Mouse (Mus musculus): ENCODE results near the gene Iqcd. TPM values are rescaled to one million over a fixed set of nuclear protein-coding genes. Genes with fewer than 3 reads are reported as not detected.

The Iqcd gene
- polyA plus RNA-seq, 1 experiment from 2014 or later = 1.7 TPM

GRCm38 (mm10) chr5:120567761-120568211 lies 21.0 kb upstream of the Iqcd start:
- H3K4me2 ChIP-seq (ENCODE audit: low read depth, low read length) = peak overlapping the region; percentile 22
- no peak for ATAC-seq (ENCODE audit: low read depth)

GRCm38 (mm10) chr5:120568336-120568768 lies 20.5 kb upstream of the Iqcd start:
- no peak overlapping the region for H3K4me3 ChIP-seq (ENCODE audit: low read depth, low read length)
- H3K36me3 ChIP-seq (ENCODE audit: control insufficient read depth, insufficient read depth, low read length) = no peaks in the 10 kb centered on the region
- H3K9ac ChIP-seq (ENCODE audit: low read depth, low read length) = peak overlapping the region; percentile 21; the same call in 1 of the 2 replicates
- H3K4me1 ChIP-seq (ENCODE audit: control insufficient read depth, insufficient read depth, low read length) = peaks cover 72% of the 10 kb centered on the region
- WGBS = 47% methylated on average over 9 of the region's 9 CpGs
- H3K9me3 ChIP-seq (ENCODE audit: control insufficient read depth, low read length) = no peaks in the 10 kb centered on the region
- peak overlapping the region; percentile 92 for H3K27ac ChIP-seq (replicated peaks; ENCODE audit: low read depth, low read length)
- peak overlapping the region; percentile 25; the same call in 1 of the 2 replicates for H3K4me2 ChIP-seq (ENCODE audit: low read depth, low read length)
- ATAC-seq (ENCODE audit: low read depth) (no peak), DNase-seq (ENCODE audit: low spot score) (peak; percentile 60)
- no peaks in the 10 kb centered on the region for H3K27me3 ChIP-seq (replicated peaks; ENCODE audit: control insufficient read depth, insufficient read depth, low read length)

More at GRCm38 (mm10) chr5:120567761-120568211, 21.0 kb upstream of the Iqcd start:
- WGBS = 32% methylated on average over 14 of the region's 14 CpGs
- no peak overlapping the region for H3K4me3 ChIP-seq (ENCODE audit: low read depth, low read length)
- peak overlapping the region; percentile 21; the same call in 1 of the 2 replicates for H3K9ac ChIP-seq (ENCODE audit: low read depth, low read length)
- H3K4me1 ChIP-seq (ENCODE audit: control insufficient read depth, insufficient read depth, low read length) = peaks cover 77% of the 10 kb centered on the region
- H3K36me3 ChIP-seq (ENCODE audit: control insufficient read depth, insufficient read depth, low read length) = no peaks in the 10 kb centered on the region
- peak overlapping the region; percentile 92 for H3K27ac ChIP-seq (replicated peaks; ENCODE audit: low read depth, low read length)
- H3K9me3 ChIP-seq (ENCODE audit: control insufficient read depth, low read length) = no peaks in the 10 kb centered on the region
- DNase-seq (ENCODE audit: low spot score) = peak; percentile 65
- no peaks in the 10 kb centered on the region for H3K27me3 ChIP-seq (replicated peaks; ENCODE audit: control insufficient read depth, insufficient read depth, low read length)

- Histone ChIP-seq H3K4me3 (ENCODE audit: low read depth, low read length) (no peak overlapping the region), H3K9me3 (ENCODE audit: control insufficient read depth, low read length) (no peaks in the 10 kb centered on the region), H3K9ac (ENCODE audit: low read depth, low read length) (no peak overlapping the region), H3K27ac (replicated peaks; ENCODE audit: low read depth, low read length) (peak overlapping the region; percentile 92; the same call in 1 of the 2 replicates), H3K36me3 (ENCODE audit: control insufficient read depth, insufficient read depth, low read length) (no peaks in the 10 kb centered on the region), H3K27me3 (replicated peaks; ENCODE audit: control insufficient read depth, insufficient read depth, low read length) (no peaks in the 10 kb centered on the region), H3K4me2 (ENCODE audit: low read depth, low read length) (0 out of 2 replicates have a peak overlapping the region, but pooled peaks have one; percentile 25), H3K4me1 (ENCODE audit: control insufficient read depth, insufficient read depth, low read length) (peaks cover 66% of the 10 kb centered on the region)
- 77% methylated on average over 3 of the region's 4 CpGs for WGBS
- ATAC-seq (ENCODE audit: low read depth) (no peak), DNase-seq (ENCODE audit: low spot score) (no peak)
These were observed 19.9 kb upstream of the Iqcd start for GRCm38 (mm10) chr5:120568964-120569363.

DNA sequence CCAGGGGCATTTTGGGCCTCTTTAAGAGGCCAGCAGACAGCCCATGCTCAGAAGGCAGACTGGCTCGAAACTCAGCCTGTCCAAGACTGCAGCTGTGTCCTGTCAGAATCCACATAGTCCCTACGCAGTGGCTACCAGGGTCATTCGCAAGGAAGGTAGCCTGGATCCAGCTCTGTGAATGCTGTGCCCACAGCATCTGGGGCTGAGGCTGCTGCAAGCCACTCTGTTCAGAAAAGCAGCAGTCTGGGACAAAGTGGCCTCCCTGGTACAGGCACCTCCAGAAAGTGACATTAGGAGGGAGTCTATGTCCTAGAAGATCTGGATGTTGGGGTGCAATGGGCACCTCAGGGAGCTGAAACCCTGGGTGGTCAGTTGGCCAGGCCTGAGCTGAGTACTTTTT lies 19.0 kb upstream of the Iqcd start:
- no peak for DNase-seq (ENCODE audit: low spot score)
- H3K9me3 ChIP-seq (ENCODE audit: control insufficient read depth, low read length) = no peaks in the 10 kb centered on the region
- H3K9ac ChIP-seq (ENCODE audit: low read depth, low read length) = no peak overlapping the region
- ATAC-seq (ENCODE audit: low read depth) = no peak
- H3K4me2 ChIP-seq (ENCODE audit: low read depth, low read length) = no peak overlapping the region
- WGBS = 89% methylated on average over 3 of the region's 3 CpGs
- H3K4me3 ChIP-seq (ENCODE audit: low read depth, low read length) = no peak overlapping the region
- no peaks in the 10 kb centered on the region for H3K36me3 ChIP-seq (ENCODE audit: control insufficient read depth, insufficient read depth, low read length)
- no peaks in the 10 kb centered on the region for H3K27me3 ChIP-seq (replicated peaks; ENCODE audit: control insufficient read depth, insufficient read depth, low read length)
- peaks cover 58% of the 10 kb centered on the region for H3K4me1 ChIP-seq (ENCODE audit: control insufficient read depth, insufficient read depth, low read length)
- no peak overlapping the region for H3K27ac ChIP-seq (replicated peaks; ENCODE audit: low read depth, low read length)

GRCm38 (mm10) chr5:120570289-120570897 lies 18.4 kb upstream of the Iqcd start:
- 84% methylated on average over 11 of the region's 11 CpGs for WGBS
- ATAC-seq (ENCODE audit: low read depth) = no peak

DNA sequence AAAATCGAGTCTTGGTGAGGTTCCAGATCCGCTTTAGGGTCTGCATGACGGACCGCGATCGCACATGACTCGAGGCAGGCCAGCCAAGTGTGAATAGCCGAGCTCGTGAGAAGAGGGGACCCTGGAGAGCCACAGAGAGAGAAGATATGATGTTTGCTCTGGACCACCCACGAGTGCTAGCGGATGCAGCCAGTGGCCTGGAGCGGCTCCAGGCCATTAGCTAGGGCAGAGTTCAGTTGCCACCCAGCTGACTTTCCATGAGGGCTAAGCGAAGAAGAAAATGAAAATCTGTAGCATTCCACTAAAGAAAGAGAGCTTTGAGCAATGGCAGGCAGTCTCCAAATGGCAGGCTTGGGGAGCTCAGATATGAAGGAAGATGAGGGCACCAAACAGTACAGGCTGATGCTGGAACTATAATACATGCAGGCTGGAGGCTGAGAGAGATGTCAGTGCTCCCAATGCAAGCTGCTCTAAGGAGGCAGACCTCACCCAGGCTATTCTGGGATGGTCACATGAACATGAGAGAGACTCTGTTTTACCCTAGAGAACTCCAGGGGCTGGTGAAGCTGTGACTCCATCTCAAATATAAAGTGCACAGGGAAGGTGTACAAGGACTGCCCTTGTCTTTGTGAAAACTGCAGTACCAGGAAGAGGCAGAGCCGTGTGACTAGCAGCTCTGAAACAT lies 17.6 kb upstream of the Iqcd start:
- ATAC-seq (ENCODE audit: low read depth) = no peak
- Histone ChIP-seq H3K9ac (ENCODE audit: low read depth, low read length) (no peak overlapping the region), H3K27ac (replicated peaks; ENCODE audit: low read depth, low read length) (peak overlapping the region; percentile 35; the same call in 1 of the 2 replicates), H3K27me3 (replicated peaks; ENCODE audit: control insufficient read depth, insufficient read depth, low read length) (no peaks in the 10 kb centered on the region), H3K4me3 (ENCODE audit: low read depth, low read length) (no peak overlapping the region), H3K4me1 (ENCODE audit: control insufficient read depth, insufficient read depth, low read length) (peaks cover 45% of the 10 kb centered on the region), H3K9me3 (ENCODE audit: control insufficient read depth, low read length) (no peaks in the 10 kb centered on the region), H3K4me2 (ENCODE audit: low read depth, low read length) (no peak overlapping the region), H3K36me3 (ENCODE audit: control insufficient read depth, insufficient read depth, low read length) (no peaks in the 10 kb centered on the region)
- WGBS = 49% methylated on average over 14 of the region's 14 CpGs
- DNase-seq (ENCODE audit: low spot score) = peak; percentile 70

More at GRCm38 (mm10) chr5:120570289-120570897, 18.4 kb upstream of the Iqcd start:
- Histone ChIP-seq H3K27me3 (replicated peaks; ENCODE audit: control insufficient read depth, insufficient read depth, low read length) (no peaks in the 10 kb centered on the region), H3K36me3 (ENCODE audit: control insufficient read depth, insufficient read depth, low read length) (no peaks in the 10 kb centered on the region), H3K9ac (ENCODE audit: low read depth, low read length) (no peak overlapping the region), H3K4me2 (ENCODE audit: low read depth, low read length) (no peak overlapping the region), H3K4me1 (ENCODE audit: control insufficient read depth, insufficient read depth, low read length) (peaks cover 53% of the 10 kb centered on the region), H3K9me3 (ENCODE audit: control insufficient read depth, low read length) (no peaks in the 10 kb centered on the region), H3K27ac (replicated peaks; ENCODE audit: low read depth, low read length) (no peak overlapping the region), H3K4me3 (ENCODE audit: low read depth, low read length) (no peak overlapping the region)
- no peak for DNase-seq (ENCODE audit: low spot score)

DNA sequence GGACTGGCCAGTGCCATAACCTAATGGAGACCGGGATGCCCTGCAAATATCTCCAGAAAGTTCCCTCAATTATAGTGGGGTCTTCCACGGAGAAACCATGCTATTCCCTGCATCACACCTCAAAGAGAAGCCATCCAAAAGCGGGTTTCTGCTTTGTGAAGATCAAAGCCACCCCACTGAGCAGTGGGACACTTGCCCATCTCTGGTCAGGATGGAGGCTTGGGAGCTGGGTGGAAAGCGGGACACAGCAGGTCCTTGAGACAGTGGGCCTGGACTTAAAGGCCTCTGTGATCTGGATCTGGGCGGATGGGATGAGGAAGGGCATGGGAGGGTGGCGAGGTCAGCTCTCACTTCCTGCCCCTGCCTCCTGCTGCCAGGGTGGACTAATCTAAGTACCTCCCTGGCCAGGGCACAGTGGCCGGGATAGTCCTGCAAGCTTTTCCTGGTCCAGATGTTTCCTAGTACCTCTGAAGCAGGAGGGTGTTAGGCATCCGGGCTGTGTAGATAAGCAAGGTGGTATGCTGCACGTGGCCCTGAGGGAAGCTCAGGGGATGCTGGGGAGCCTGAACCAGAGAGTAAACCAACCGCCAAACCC lies 14.2 kb upstream of the Iqcd start:
- H3K27ac ChIP-seq (replicated peaks; ENCODE audit: low read depth, low read length) = no peak overlapping the region
- WGBS = 72% methylated on average over 10 of the region's 10 CpGs
- no peak for ATAC-seq (ENCODE audit: low read depth)

GRCm38 (mm10) chr5:120576781-120577301 lies 12.0 kb upstream of the Iqcd start:
- peaks cover 22% of the 10 kb centered on the region for H3K4me1 ChIP-seq (ENCODE audit: control insufficient read depth, insufficient read depth, low read length)

More for the DNA sequence above, 14.2 kb upstream of the Iqcd start:
- no peak overlapping the region for H3K9ac ChIP-seq (ENCODE audit: low read depth, low read length)
- no peak overlapping the region for H3K4me2 ChIP-seq (ENCODE audit: low read depth, low read length)
- no peak for DNase-seq (ENCODE audit: low spot score)
- H3K4me1 ChIP-seq (ENCODE audit: control insufficient read depth, insufficient read depth, low read length) = peaks cover 33% of the 10 kb centered on the region
- H3K36me3 ChIP-seq (ENCODE audit: control insufficient read depth, insufficient read depth, low read length) = no peaks in the 10 kb centered on the region; the same call in 1 of the 2 replicates
- no peaks in the 10 kb centered on the region for H3K27me3 ChIP-seq (replicated peaks; ENCODE audit: control insufficient read depth, insufficient read depth, low read length)
- no peaks in the 10 kb centered on the region for H3K9me3 ChIP-seq (ENCODE audit: control insufficient read depth, low read length)
- H3K4me3 ChIP-seq (ENCODE audit: low read depth, low read length) = no peak overlapping the region

More at GRCm38 (mm10) chr5:120576781-120577301, 12.0 kb upstream of the Iqcd start:
- Histone ChIP-seq H3K4me3 (ENCODE audit: low read depth, low read length) (no peak overlapping the region), H3K9ac (ENCODE audit: low read depth, low read length) (no peak overlapping the region), H3K27ac (replicated peaks; ENCODE audit: low read depth, low read length) (no peak overlapping the region), H3K36me3 (ENCODE audit: control insufficient read depth, insufficient read depth, low read length) (peaks cover 19% of the 10 kb centered on the region; the same call in 1 of the 2 replicates), H3K27me3 (replicated peaks; ENCODE audit: control insufficient read depth, insufficient read depth, low read length) (no peaks in the 10 kb centered on the region), H3K9me3 (ENCODE audit: control insufficient read depth, low read length) (no peaks in the 10 kb centered on the region), H3K4me2 (ENCODE audit: low read depth, low read length) (no peak overlapping the region)
- no peak for DNase-seq (ENCODE audit: low spot score)
- no peak for ATAC-seq (ENCODE audit: low read depth)
- WGBS = 70% methylated on average over 11 of the region's 11 CpGs

All from embryonic facial prominence, embryonic 14.5 days (tissue).